Mouse (Mus musculus): ENCODE data around the gene Ang6.
"Not testable (repeated sequence)": the region's sequence is repeated elsewhere in the genome, so short reads cannot be mapped to it uniquely, and the experiment has no call there.

DNA sequence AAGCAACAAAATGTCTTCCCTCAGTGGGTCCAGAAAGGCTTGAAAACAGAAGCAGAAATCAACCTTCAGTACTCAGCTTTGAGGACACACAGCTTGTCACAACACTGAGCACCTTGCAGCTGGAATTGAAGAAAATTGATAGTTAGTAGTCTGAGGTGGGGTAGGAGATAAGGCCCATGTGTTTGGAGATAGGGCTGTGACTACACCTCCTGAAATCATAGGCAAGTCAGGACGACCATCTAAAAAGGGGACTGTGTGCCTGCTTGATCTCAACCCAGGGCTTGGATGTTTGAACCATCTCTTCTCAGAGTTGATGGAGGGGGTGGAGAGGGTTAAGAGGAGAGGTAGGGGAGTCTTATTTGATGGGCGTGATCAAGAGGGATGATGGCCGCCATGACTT, 29.8 kb upstream of the Ang6 start:
- TF ChIP-seq POLR2A (IDR thresholded peaks at IDR 0.05; ENCODE audit: insufficient read depth, low read length); CTCF (IDR thresholded peaks at IDR 0.05; ENCODE audit: low read depth, low read length): not testable (repeated sequence)

All from ES-Bruce4 (cell line).